Mouse (Mus musculus): ENCODE measurements around the gene Stc2. TPM values are rescaled to one million over a fixed set of nuclear protein-coding genes. Genes with fewer than 3 reads are reported as not detected.

The Stc2 gene
- polyA plus RNA-seq, 1 experiment: 3.8 TPM

DNA sequence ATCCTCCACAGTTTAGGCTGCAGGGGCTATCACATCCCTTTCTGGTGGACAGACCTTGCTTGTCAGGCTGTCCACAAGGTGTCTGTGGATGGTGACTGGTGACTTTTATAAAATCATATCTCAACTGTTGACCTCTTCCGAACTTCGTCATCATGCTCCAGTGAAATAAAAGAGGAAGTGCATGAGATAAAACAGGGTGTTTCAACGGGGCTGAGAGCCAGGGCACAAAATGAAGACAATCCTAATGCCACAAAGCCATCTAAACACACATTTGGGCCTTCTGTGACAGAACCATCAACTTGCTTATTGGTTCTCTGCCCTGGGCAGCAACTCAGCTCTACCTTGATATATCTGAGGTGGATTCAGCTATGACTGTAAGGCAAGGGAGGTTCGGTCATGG is 3.0 kb downstream of the Stc2 start:
- no peaks in the 10 kb centered on the region for H3K36me3 ChIP-seq (ENCODE audit: control insufficient read depth, insufficient read depth, low read length)
- TF ChIP-seq CTCF (conservative IDR thresholded peaks at IDR 0.05; ENCODE audit: insufficient read depth, insufficient read length, low read depth, low read length) (no peak), POLR2A (IDR thresholded peaks at IDR 0.05; ENCODE audit: low read depth, low read length) (no peak)
- no peaks in the 10 kb centered on the region for H3K27me3 ChIP-seq (replicated peaks; ENCODE audit: control insufficient read depth, insufficient read depth, low read length)
- 0 out of 2 replicates have a peak, but pooled peaks cover 4% of the 10 kb centered on the region for H3K4me1 ChIP-seq (ENCODE audit: control insufficient read depth, insufficient read depth, low read length)
- no peak overlapping the region for H3K27ac ChIP-seq (ENCODE audit: insufficient read depth, low read depth, low read length)
- WGBS: 84% methylated on average over 4 of the region's 4 CpGs
- no peak overlapping the region for H3K4me3 ChIP-seq (ENCODE audit: insufficient read depth, low read depth, low read length)
- no peak for DNase-seq

DNA sequence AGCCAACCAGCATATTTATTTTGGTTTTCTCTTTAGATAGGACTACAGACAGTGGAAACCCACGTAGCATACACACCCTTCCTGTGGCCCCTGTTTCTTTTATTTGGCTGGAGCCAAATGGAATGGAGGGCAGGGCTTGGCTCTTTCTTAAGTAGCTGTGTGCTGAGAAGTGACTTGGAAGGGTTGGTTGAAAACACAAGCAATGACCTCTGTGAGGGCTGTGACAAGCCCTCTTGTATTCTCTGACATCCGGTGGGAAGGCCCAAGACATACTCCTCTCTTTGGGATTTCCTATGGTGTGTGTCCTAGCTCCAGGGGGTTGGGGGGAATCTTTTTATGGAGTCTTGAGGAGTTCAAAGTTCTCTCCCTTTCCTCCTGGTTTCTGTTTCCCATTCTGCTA is 3.5 kb downstream of the Stc2 start:
- Histone ChIP-seq H3K4me1 (ENCODE audit: control insufficient read depth, insufficient read depth, low read length) (0 out of 2 replicates have a peak, but pooled peaks cover 4% of the 10 kb centered on the region), H3K4me3 (ENCODE audit: insufficient read depth, low read depth, low read length) (no peak overlapping the region), H3K27ac (ENCODE audit: insufficient read depth, low read depth, low read length) (no peak overlapping the region), H3K36me3 (ENCODE audit: control insufficient read depth, insufficient read depth, low read length) (no peaks in the 10 kb centered on the region), H3K27me3 (replicated peaks; ENCODE audit: control insufficient read depth, insufficient read depth, low read length) (no peaks in the 10 kb centered on the region)
- no peak for DNase-seq
- TF ChIP-seq POLR2A (IDR thresholded peaks at IDR 0.05; ENCODE audit: low read depth, low read length): no peak
- no peak for TF ChIP-seq CTCF (conservative IDR thresholded peaks at IDR 0.05; ENCODE audit: insufficient read depth, insufficient read length, low read depth, low read length)
- WGBS: 69% methylated on average over 2 of the region's 2 CpGs

DNA sequence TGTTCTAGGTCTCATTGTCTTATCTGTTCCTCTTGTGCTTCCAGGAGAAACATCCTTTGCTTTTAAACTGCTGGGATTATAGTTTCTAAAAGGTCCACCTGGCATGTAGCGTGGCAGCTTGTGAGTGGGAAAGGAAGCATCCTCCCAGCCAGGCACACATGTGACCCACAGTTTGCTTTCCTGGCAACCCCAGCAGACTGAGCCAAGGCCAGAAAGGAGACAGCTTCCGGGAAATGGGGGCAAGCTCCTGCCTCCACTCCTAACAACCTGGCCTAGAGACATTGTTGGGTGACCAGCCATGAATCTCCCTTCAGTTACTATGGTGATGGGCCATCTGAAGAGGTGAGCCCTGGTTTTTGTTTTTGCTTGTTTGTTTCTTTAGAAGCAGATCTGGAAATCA is 3.9 kb downstream of the Stc2 start:
- DNase-seq: no peak
- no peak overlapping the region for H3K4me3 ChIP-seq (ENCODE audit: insufficient read depth, low read depth, low read length)
- no peaks in the 10 kb centered on the region for H3K27me3 ChIP-seq (replicated peaks; ENCODE audit: control insufficient read depth, insufficient read depth, low read length)
- no peak for TF ChIP-seq POLR2A (IDR thresholded peaks at IDR 0.05; ENCODE audit: low read depth, low read length)
- TF ChIP-seq CTCF (conservative IDR thresholded peaks at IDR 0.05; ENCODE audit: insufficient read depth, insufficient read length, low read depth, low read length): no peak
- whole genome bisulfite sequencing: 71% methylated on average over 2 of the region's 2 CpGs
- H3K36me3 ChIP-seq (ENCODE audit: control insufficient read depth, insufficient read depth, low read length): no peaks in the 10 kb centered on the region
- H3K4me1 ChIP-seq (ENCODE audit: control insufficient read depth, insufficient read depth, low read length): 0 out of 2 replicates have a peak, but pooled peaks cover 4% of the 10 kb centered on the region
- H3K27ac ChIP-seq (ENCODE audit: insufficient read depth, low read depth, low read length): no peak overlapping the region

DNA sequence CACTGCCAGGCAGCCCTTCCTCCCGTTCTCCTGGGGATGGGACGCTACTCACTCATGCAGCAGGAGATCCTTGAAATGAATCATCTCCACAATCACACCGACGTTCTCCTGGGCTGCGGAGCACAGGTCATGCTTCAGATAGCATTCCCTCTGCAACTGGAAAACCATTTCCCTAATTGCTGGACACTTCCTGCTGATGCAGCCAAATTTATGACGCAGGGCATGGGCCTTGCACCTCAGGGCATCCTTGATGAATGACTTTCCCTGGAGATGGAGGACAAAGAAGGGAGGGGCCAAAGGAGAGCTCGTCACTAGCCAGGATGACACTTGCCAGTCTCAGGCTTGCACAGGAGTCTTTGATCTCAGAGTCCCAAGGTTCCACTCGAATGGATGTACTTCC is 4.6 kb downstream of the Stc2 start:
- no peak for TF ChIP-seq CTCF (conservative IDR thresholded peaks at IDR 0.05; ENCODE audit: insufficient read depth, insufficient read length, low read depth, low read length)
- no peak for TF ChIP-seq POLR2A (IDR thresholded peaks at IDR 0.05; ENCODE audit: low read depth, low read length)
- 47% methylated on average over 8 of the region's 8 CpGs for WGBS
- H3K4me1 ChIP-seq (ENCODE audit: control insufficient read depth, insufficient read depth, low read length): no peaks in the 10 kb centered on the region
- peak; percentile 28 for DNase-seq
- H3K4me3 ChIP-seq (ENCODE audit: insufficient read depth, low read depth, low read length): no peak overlapping the region
- H3K27me3 ChIP-seq (replicated peaks; ENCODE audit: control insufficient read depth, insufficient read depth, low read length): no peaks in the 10 kb centered on the region
- H3K27ac ChIP-seq (ENCODE audit: insufficient read depth, low read depth, low read length): no peak overlapping the region
- no peaks in the 10 kb centered on the region for H3K36me3 ChIP-seq (ENCODE audit: control insufficient read depth, insufficient read depth, low read length)

DNA sequence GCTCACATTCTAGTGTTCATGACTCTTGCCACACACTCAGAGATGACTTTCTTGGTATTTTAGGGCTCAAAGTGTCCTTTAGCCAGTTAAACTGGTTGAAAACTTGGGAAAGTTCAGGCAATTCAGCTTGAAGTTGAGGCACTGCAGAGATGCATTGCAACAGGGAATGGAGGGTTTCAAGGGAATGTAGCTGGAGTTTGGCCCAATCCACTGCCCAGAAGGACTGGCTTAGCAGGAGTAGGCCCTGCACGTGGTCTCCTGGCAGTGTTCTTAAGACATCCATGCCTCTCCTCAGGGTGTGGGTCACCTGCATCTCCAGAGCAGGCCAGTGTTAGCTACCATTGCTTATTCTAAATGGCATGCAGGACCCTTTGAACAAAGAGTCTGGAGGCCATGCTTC is 7.0 kb downstream of the Stc2 start:
- no peak overlapping the region for H3K4me3 ChIP-seq (ENCODE audit: insufficient read depth, low read depth, low read length)
- no peak for TF ChIP-seq CTCF (conservative IDR thresholded peaks at IDR 0.05; ENCODE audit: insufficient read depth, insufficient read length, low read depth, low read length)
- TF ChIP-seq POLR2A (IDR thresholded peaks at IDR 0.05; ENCODE audit: low read depth, low read length): no peak
- no peak overlapping the region for H3K27ac ChIP-seq (ENCODE audit: insufficient read depth, low read depth, low read length)
- WGBS: 96% methylated on average over 1 of the region's 1 CpGs
- H3K36me3 ChIP-seq (ENCODE audit: control insufficient read depth, insufficient read depth, low read length): no peaks in the 10 kb centered on the region
- no peak for DNase-seq
- no peaks in the 10 kb centered on the region for H3K4me1 ChIP-seq (ENCODE audit: control insufficient read depth, insufficient read depth, low read length)
- H3K27me3 ChIP-seq (replicated peaks; ENCODE audit: control insufficient read depth, insufficient read depth, low read length): no peaks in the 10 kb centered on the region

DNA sequence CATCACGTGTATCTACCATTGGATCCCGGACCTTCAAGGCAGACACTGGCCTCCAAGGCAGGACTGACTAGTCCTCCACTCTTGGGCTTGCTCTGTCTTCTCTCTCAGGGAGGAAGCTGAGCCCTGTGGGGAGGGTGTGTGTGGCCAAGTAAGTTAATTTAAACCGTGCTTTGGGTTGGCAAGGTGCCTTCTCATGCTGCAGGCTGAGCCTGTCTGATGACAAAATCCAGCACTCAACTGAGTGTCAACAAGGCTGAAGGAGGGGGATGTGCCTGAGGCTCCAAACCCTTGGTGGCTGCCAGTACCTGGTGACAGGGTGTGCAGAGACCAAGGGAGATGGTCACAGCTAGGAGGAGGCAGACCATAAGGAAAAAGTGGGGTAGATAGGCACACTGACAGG is 7.5 kb downstream of the Stc2 start:
- Histone ChIP-seq H3K27ac (ENCODE audit: insufficient read depth, low read depth, low read length) (no peak overlapping the region), H3K36me3 (ENCODE audit: control insufficient read depth, insufficient read depth, low read length) (no peaks in the 10 kb centered on the region), H3K4me1 (ENCODE audit: control insufficient read depth, insufficient read depth, low read length) (no peaks in the 10 kb centered on the region), H3K4me3 (ENCODE audit: insufficient read depth, low read depth, low read length) (no peak overlapping the region), H3K27me3 (replicated peaks; ENCODE audit: control insufficient read depth, insufficient read depth, low read length) (no peaks in the 10 kb centered on the region)
- peak; percentile 49 for DNase-seq
- TF ChIP-seq POLR2A (IDR thresholded peaks at IDR 0.05; ENCODE audit: low read depth, low read length): no peak
- TF ChIP-seq CTCF (conservative IDR thresholded peaks at IDR 0.05; ENCODE audit: insufficient read depth, insufficient read length, low read depth, low read length): no peak
- WGBS: 64% methylated on average over 3 of the region's 3 CpGs

DNA sequence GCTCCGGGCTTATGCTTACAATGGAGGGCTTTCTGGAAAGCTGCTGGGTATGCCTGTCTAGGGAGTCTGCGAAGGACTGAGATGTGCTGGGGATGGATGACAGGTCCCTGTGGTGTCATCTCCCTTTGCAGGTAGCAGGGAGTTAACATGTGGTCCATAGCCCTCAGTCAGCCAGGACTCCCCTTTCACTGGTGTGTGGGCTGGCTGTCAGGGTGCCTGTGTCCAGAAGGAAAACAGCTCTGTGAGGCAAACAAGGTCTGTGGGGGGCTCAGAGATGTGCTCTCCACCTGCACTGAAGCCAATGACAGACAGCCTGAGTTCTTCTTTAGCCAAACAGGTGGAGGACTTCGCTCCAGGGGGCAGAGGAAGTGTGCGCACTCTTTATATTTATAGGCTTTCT is 8.8 kb downstream of the Stc2 start:
- H3K4me1 ChIP-seq (ENCODE audit: control insufficient read depth, insufficient read depth, low read length): no peaks in the 10 kb centered on the region
- no peaks in the 10 kb centered on the region for H3K27me3 ChIP-seq (replicated peaks; ENCODE audit: control insufficient read depth, insufficient read depth, low read length)
- H3K27ac ChIP-seq (ENCODE audit: insufficient read depth, low read depth, low read length): no peak overlapping the region
- no peak for TF ChIP-seq POLR2A (IDR thresholded peaks at IDR 0.05; ENCODE audit: low read depth, low read length)
- no peak for TF ChIP-seq CTCF (conservative IDR thresholded peaks at IDR 0.05; ENCODE audit: insufficient read depth, insufficient read length, low read depth, low read length)
- WGBS: 97% methylated on average over 4 of the region's 4 CpGs
- no peaks in the 10 kb centered on the region for H3K36me3 ChIP-seq (ENCODE audit: control insufficient read depth, insufficient read depth, low read length)
- no peak overlapping the region for H3K4me3 ChIP-seq (ENCODE audit: insufficient read depth, low read depth, low read length)
- no peak for DNase-seq

Data from kidney, adult 2 months (tissue).